Mouse (Mus musculus): ENCODE measurements around the gene Zfp3.

DNA sequence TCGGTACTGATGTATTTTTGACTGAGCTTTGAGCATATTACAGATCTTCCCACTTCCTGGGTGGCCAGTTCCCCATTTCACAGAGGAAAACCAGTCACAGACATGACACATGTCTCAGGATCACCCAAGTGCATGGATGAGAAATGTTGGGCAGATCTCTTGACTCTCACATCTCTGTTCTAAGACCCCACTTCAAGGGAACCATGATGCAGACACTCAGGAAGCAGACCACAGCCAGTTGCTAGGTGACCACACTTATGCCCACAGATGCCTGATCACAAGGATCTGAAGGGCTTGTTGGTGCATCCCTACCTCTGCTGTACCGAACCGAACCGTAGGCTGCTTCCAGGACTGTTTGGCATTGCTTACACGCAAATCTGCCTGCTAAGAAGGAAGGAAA lies 27.7 kb downstream of the Zfp3 start:
- no peak for TF ChIP-seq MAFK (IDR thresholded peaks at IDR 0.05; ENCODE audit: insufficient read depth, low read depth, low read length)
- TF ChIP-seq ZC3H11A (IDR thresholded peaks at IDR 0.05; ENCODE audit: borderline replicate concordance, low read depth, low read length): no peak
